Mouse (Mus musculus) liver, embryonic 12.5 days (tissue): ENCODE measurements around the gene Arhgap1. TPM values are rescaled to one million over a fixed set of nuclear protein-coding genes. Genes with fewer than 3 reads are reported as not detected.

Source experiments
- ATAC-seq: fragments of 200-750 bp; cut with Nextera tagmentation; 2 replicates; pipeline ENCODE4 v1.8.0; 2017; ENCODE audit warnings: moderate number of reproducible peaks, mild to moderate bottlenecking, moderate library complexity
- H3K27ac ChIP-seq: fragments of 300-500 bp; sonication (generic); 2 replicates; pipeline ENCODE4 v1.5.1; 2016; ENCODE audit warnings: mild to moderate bottlenecking
- H3K27me3 ChIP-seq: fragments of 300-500 bp; sonication (generic); replicated peaks from 2 replicates; pipeline ENCODE4 v1.6.1; 2016; ENCODE audit warnings: mild to moderate bottlenecking, moderate library complexity
- H3K36me3 ChIP-seq: fragments of 300-500 bp; sonication (generic); 2 replicates; pipeline ENCODE4 v1.6.1; 2016; ENCODE audit warnings: mild to moderate bottlenecking, moderate library complexity
- H3K4me1 ChIP-seq: fragments of 300-500 bp; sonication (generic); 2 replicates; pipeline ENCODE4 v1.6.1; 2016
- H3K4me2 ChIP-seq: fragments of 300-500 bp; sonication (generic); 2 replicates; pipeline ENCODE4 v1.6.1; 2016; ENCODE audit warnings: mild to moderate bottlenecking, moderate library complexity
- H3K4me3 ChIP-seq: fragments of 300-500 bp; sonication (generic); 2 replicates; pipeline ENCODE4 v1.5.1; 2016; ENCODE audit warnings: mild to moderate bottlenecking, moderate library complexity
- H3K9ac ChIP-seq: fragments of 300-500 bp; sonication (generic); 2 replicates; pipeline ENCODE4 v1.6.1; 2016; ENCODE audit warnings: mild to moderate bottlenecking, moderate library complexity
- H3K9me3 ChIP-seq: fragments of 300-500 bp; sonication (generic); replicated peaks from 2 replicates; pipeline ENCODE4 v1.6.1; 2016; ENCODE audit warnings: mild to moderate bottlenecking, moderate library complexity
- whole genome bisulfite sequencing: fragments of 180-500 bp; shearing (Covaris S2); methylation state at CpG from one replicate; pipeline ENCODE4 v1.1.7; 2016; ENCODE audit not compliant: insufficient replicate concordance; 5-methylcytosine and 5-hydroxymethylcytosine counted together
- polyA plus RNA-seq: library from polyadenylated mRNA; unstranded; fragments of >200 nt; fragmentation: Nextera tagmentation; extraction: Ambion mirVana; gene quantifications from 2 replicates; pipeline ENCODE4 v1.2.1, GENCODE M21; 2016

The Arhgap1 gene
- polyA plus RNA-seq, 1 experiment from 2014 or later = 59.8 TPM

GRCm38 (mm10) chr2:91670038-91670437 is 20.4 kb downstream of the Arhgap1 start:
- Histone ChIP-seq H3K9me3 (no peaks in the 10 kb centered on the region), H3K4me3 (no peak overlapping the region), H3K9ac (no peak overlapping the region), H3K27ac (no peak overlapping the region), H3K4me2 (no peak overlapping the region), H3K27me3 (no peaks in the 10 kb centered on the region), H3K36me3 (peaks cover 88% of the 10 kb centered on the region), H3K4me1 (no peaks in the 10 kb centered on the region)
- whole genome bisulfite sequencing = 74% methylated on average over 6 of the region's 6 CpGs
- ATAC-seq = no peak

DNA sequence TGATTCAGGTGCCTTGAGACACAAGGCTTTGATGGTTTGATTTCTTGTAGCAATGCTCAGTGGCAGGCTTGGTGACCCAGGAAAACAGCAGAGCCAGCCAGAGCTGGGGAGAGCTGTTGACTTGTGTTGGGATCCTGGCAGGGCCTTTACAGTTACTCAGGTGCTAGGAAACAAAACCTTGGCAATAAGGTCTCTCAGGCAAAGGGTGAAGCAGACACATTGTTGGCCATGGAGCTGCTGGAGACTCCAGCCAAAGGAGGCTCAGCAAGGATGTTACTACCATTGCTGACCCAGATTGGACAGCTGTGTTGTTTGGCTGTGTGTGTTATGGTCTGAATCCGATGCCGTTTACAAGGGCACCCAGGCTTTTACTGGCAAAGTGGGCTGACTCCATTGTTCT is 23.9 kb downstream of the Arhgap1 start:
- no peaks in the 10 kb centered on the region for H3K27me3 ChIP-seq
- no peak overlapping the region for H3K27ac ChIP-seq
- no peaks in the 10 kb centered on the region for H3K4me1 ChIP-seq
- H3K4me2 ChIP-seq = no peak overlapping the region
- ATAC-seq = no peak
- peaks cover 93% of the 10 kb centered on the region for H3K36me3 ChIP-seq
- no peaks in the 10 kb centered on the region for H3K9me3 ChIP-seq
- no peak overlapping the region for H3K4me3 ChIP-seq
- no peak overlapping the region for H3K9ac ChIP-seq
- WGBS = 86% methylated on average over 2 of the region's 2 CpGs

- H3K4me1 ChIP-seq = no peaks in the 10 kb centered on the region
- ATAC-seq = no peak
- H3K36me3 ChIP-seq = peaks cover 93% of the 10 kb centered on the region
- no peak overlapping the region for H3K9ac ChIP-seq
- H3K4me3 ChIP-seq = no peak overlapping the region
- no peak overlapping the region for H3K27ac ChIP-seq
- no peaks in the 10 kb centered on the region for H3K9me3 ChIP-seq
- WGBS = 90% methylated on average over 5 of the region's 5 CpGs
- H3K27me3 ChIP-seq = no peaks in the 10 kb centered on the region
- H3K4me2 ChIP-seq = no peak overlapping the region
These were observed 25.2 kb downstream of the Arhgap1 start for GRCm38 (mm10) chr2:91674895-91675294.

DNA sequence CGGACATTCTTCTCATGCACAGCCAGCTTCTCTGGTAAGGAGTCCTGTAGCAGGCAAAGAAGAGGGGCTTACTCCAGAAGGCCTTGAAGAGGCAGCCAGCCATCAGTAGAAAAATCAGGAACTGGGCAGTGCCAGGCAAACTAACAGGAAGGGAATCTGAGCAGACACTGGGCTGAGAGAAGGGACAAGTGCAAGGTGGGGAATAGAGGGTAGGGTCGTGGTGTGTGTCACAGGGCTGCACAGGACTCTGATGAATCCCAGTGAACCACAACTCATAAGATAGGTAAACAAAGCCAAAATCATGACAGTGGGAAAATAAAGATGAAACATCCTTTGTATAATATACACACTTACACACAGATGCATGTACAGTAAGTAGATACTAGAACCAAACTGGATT is 26.8 kb downstream of the Arhgap1 start:
- Histone ChIP-seq H3K9ac (no peak overlapping the region), H3K36me3 (peaks cover 93% of the 10 kb centered on the region), H3K9me3 (no peaks in the 10 kb centered on the region), H3K4me3 (no peak overlapping the region), H3K27ac (no peak overlapping the region), H3K4me1 (no peaks in the 10 kb centered on the region), H3K27me3 (no peaks in the 10 kb centered on the region), H3K4me2 (no peak overlapping the region)
- no peak for ATAC-seq
- WGBS = 57% methylated on average over 2 of the region's 2 CpGs

DNA sequence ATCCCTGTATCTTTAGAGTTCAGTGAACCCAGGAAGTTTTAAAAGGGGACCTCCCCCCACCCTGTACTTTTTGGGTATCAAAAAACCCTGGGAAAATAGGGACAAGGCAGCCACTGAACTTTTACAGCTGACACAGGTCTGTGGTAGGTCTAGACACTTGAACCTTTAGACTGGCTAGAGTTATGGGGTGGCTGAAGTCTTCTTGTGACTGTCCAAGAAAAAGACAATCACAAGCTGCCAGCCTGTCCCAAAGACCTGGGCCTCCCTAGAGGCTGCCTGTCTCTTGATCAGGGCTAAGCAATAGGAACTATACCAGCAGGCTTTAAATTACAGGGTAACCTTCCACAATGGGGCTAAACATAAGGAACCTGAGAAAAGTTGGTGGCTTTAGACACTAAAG is 27.3 kb downstream of the Arhgap1 start:
- Histone ChIP-seq H3K27me3 (no peaks in the 10 kb centered on the region), H3K27ac (no peak overlapping the region), H3K9ac (no peak overlapping the region), H3K36me3 (peaks cover 93% of the 10 kb centered on the region), H3K4me1 (no peaks in the 10 kb centered on the region), H3K9me3 (no peaks in the 10 kb centered on the region), H3K4me3 (no peak overlapping the region), H3K4me2 (no peak overlapping the region)
- no peak for ATAC-seq

DNA sequence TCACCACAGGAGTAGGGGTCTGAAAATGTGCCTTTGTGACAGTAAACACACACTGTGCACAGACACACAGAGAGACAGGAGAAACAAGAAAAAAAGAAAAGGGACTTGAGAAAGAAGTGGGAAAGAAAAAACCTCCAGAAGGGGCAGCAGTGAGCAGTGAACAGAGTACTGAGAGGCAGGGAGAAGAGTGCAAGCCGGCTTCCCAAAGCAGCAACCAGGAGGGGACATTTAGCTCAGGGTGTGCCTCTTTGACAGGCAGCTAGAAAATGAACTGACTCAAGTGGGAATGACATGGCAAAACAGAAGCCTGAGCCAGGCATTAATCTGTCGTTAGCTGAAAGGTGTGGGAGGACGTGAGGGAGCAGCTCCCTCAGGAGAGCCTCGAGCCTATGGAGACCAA is 33.2 kb downstream of the Arhgap1 start:
- Histone ChIP-seq H3K4me3 (no peak overlapping the region), H3K9me3 (no peaks in the 10 kb centered on the region), H3K36me3 (peaks cover 80% of the 10 kb centered on the region), H3K27ac (no peak overlapping the region), H3K4me1 (no peaks in the 10 kb centered on the region), H3K4me2 (no peak overlapping the region), H3K27me3 (no peaks in the 10 kb centered on the region), H3K9ac (no peak overlapping the region)
- ATAC-seq = peak; percentile 51
- WGBS = 38% methylated on average over 4 of the region's 4 CpGs

DNA sequence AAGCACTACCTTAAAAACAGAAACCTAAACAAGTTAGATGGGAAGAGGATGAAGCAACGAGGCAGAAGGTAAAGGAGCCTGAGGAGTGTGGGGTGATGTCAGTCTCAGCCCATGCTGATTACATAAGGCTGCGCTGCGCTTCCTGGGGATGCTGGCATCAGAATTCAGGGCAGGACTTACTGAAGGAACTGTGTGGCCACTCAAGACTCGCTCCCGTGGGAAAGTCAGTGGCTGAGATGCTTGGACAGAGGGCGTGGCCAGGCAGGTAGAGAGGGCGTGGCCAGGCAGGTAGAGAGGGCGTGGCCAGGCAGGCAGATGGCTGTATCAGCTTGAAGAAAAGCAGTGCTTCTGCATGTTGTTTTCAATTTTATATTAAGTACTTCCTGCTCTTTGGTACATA is 34.3 kb downstream of the Arhgap1 start:
- H3K27ac ChIP-seq = no peak overlapping the region
- no peak overlapping the region for H3K4me3 ChIP-seq
- no peaks in the 10 kb centered on the region for H3K27me3 ChIP-seq
- 73% methylated on average over 8 of the region's 8 CpGs for WGBS
- H3K4me2 ChIP-seq = no peak overlapping the region
- H3K9me3 ChIP-seq = no peaks in the 10 kb centered on the region
- H3K9ac ChIP-seq = no peak overlapping the region
- H3K36me3 ChIP-seq = peaks cover 78% of the 10 kb centered on the region
- no peak for ATAC-seq
- no peaks in the 10 kb centered on the region for H3K4me1 ChIP-seq

- Histone ChIP-seq H3K4me1 (no peaks in the 10 kb centered on the region), H3K9me3 (no peaks in the 10 kb centered on the region), H3K9ac (no peak overlapping the region), H3K27me3 (no peaks in the 10 kb centered on the region), H3K4me2 (no peak overlapping the region), H3K4me3 (no peak overlapping the region), H3K36me3 (peaks cover 69% of the 10 kb centered on the region), H3K27ac (no peak overlapping the region)
- WGBS = 84% methylated on average over 7 of the region's 7 CpGs
- no peak for ATAC-seq
These were observed 39.8 kb downstream of the Arhgap1 start for GRCm38 (mm10) chr2:91689452-91689851.

DNA sequence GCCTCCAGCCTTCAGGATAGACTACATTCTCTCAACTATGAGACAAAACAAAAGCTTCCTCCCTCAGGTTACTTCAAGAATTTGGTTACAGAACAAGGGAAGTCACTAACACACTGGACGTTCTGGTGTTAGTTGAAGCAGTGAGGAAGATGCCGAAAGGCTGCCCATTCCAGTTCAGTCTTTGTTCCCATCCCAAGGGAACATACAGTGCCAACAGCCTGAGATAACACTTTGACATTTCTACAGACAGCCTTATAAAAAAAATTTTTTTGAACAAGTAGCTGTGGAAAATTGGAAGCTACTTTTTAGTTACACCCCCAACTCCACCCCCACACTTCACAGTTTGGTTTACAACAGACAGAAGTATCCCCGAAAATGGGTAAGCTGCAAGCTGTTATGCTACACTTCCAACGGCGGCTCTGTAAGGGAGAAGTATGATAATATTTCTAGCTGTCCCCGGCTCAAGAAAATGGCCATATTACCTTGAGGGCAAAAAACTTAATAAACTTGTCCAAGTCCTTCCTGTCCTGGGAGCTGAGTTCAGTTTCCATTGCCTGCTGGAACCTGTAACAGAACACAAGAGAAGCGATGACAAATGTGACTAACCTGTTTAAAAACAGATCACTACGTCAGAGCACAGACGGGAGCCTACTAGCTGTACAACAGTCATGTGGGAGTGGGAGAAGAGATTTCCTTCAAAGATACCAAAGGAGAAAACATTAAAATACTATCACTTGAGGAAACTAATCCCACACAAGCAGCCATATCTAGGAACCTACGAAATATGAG is 46.0 kb downstream of the Arhgap1 start:
- Histone ChIP-seq H3K27ac (no peak overlapping the region), H3K27me3 (no peaks in the 10 kb centered on the region), H3K4me3 (no peak overlapping the region), H3K9ac (no peak overlapping the region), H3K36me3 (peaks cover 31% of the 10 kb centered on the region), H3K4me2 (no peak overlapping the region), H3K9me3 (no peaks in the 10 kb centered on the region), H3K4me1 (no peaks in the 10 kb centered on the region)
- no peak for ATAC-seq
- WGBS = 81% methylated on average over 10 of the region's 10 CpGs

DNA sequence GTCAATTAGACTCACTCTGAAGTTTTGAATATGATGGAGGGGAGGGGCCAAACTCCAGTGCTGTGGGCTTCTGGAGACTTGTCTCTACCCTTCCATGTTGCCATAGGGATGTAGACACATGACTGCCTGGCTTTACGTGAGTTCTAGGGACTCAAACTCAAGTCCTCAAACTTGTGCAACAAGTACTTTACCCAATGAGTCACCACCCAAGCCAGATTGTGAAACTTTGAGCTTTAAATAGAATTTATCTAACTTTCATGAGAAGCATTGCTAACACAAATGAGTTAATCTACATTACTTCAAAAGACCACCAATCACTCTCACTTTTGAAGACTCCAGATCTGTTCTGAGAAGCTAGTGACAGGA is 46.5 kb downstream of the Arhgap1 start:
- H3K9ac ChIP-seq = no peak overlapping the region
- no peaks in the 10 kb centered on the region for H3K4me1 ChIP-seq
- H3K27ac ChIP-seq = no peak overlapping the region
- no peak for ATAC-seq
- H3K36me3 ChIP-seq = peaks cover 30% of the 10 kb centered on the region
- H3K27me3 ChIP-seq = no peaks in the 10 kb centered on the region
- no peaks in the 10 kb centered on the region for H3K9me3 ChIP-seq
- H3K4me3 ChIP-seq = no peak overlapping the region
- WGBS = 61% methylated on average over 1 of the region's 1 CpGs
- no peak overlapping the region for H3K4me2 ChIP-seq

GRCm38 (mm10) chr2:91699225-91699624 is 49.6 kb downstream of the Arhgap1 start:
- Histone ChIP-seq H3K9ac (no peak overlapping the region), H3K4me1 (no peaks in the 10 kb centered on the region), H3K9me3 (no peaks in the 10 kb centered on the region), H3K4me3 (no peak overlapping the region), H3K36me3 (peaks cover 10% of the 10 kb centered on the region), H3K4me2 (no peak overlapping the region), H3K27ac (no peak overlapping the region), H3K27me3 (no peaks in the 10 kb centered on the region)
- ATAC-seq = no peak
- WGBS = 66% methylated on average over 1 of the region's 1 CpGs

DNA sequence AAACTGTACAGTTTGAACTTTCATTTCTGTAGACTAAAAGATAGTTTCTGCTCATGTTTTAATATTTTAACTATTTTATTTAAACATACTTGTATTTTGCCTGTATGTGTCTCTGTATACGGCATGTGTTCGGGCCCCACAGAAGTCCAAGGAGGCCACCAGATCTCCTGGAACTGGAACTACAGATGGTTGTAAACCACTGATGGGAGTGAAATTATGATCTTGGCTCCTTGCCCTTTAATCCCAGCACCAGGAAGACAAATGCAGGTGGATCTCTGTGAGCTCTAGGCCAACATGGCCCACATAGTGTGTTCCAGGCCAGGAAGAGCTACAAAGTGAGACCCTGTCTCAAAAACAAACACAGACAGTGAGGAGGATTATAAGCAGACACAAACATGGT is 51.7 kb downstream of the Arhgap1 start:
- 95% methylated on average over 2 of the region's 2 CpGs for WGBS

DNA sequence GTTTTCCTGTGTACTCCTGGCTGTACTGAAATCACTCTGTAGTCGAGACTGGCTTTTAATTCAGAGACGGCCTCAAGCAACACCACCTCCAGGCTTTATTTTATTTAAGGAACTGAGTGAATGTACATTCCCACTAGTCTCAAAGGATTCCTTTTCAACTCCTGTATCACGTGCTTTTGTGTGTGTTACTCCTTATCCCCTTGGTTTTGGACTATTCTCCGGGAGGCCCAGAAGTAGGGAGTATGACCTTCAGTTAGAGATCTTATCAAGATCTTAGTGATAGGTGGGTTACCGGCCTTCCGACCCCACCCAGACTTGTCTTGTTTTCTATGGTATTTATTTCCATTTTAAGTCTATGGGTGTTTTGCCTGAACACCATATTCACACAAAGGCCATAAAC is 56.1 kb downstream of the Arhgap1 start:
- ATAC-seq = no peak
- H3K9me3 ChIP-seq = no peaks in the 10 kb centered on the region
- no peaks in the 10 kb centered on the region for H3K36me3 ChIP-seq
- no peaks in the 10 kb centered on the region for H3K27me3 ChIP-seq
- 68% methylated on average over 6 of the region's 6 CpGs for WGBS
- peaks cover 10% of the 10 kb centered on the region for H3K4me1 ChIP-seq
- H3K4me3 ChIP-seq = no peak overlapping the region
- H3K9ac ChIP-seq = no peak overlapping the region
- no peak overlapping the region for H3K4me2 ChIP-seq
- H3K27ac ChIP-seq = no peak overlapping the region

More for the DNA sequence above, 51.7 kb downstream of the Arhgap1 start:
- H3K27me3 ChIP-seq = no peaks in the 10 kb centered on the region
- H3K9ac ChIP-seq = no peak overlapping the region
- H3K9me3 ChIP-seq = no peaks in the 10 kb centered on the region
- no peak overlapping the region for H3K4me2 ChIP-seq
- no peaks in the 10 kb centered on the region for H3K4me1 ChIP-seq
- no peaks in the 10 kb centered on the region for H3K36me3 ChIP-seq
- no peak overlapping the region for H3K4me3 ChIP-seq
- ATAC-seq = no peak
- H3K27ac ChIP-seq = no peak overlapping the region
